Mouse (Mus musculus) heart, adult 2 months (tissue): ENCODE data around the gene Gm20388.

Experiments used
- CTCF ChIP-seq: fragments of 200-600 bp; IDR thresholded peaks from 2 replicates; pipeline ENCODE4 v1.8.1; 2022; ENCODE audit warnings: antibody characterized with exemption, mild to moderate bottlenecking, moderate library complexity
- EP300 ChIP-seq: fragments of 200-500 bp; IDR thresholded peaks from 2 replicates; pipeline ENCODE4 v1.6.1; 2011; ENCODE audit warnings: low read depth, low read length, control low read depth; ENCODE audit not compliant: insufficient read depth
- POLR2A ChIP-seq: fragments of 200-500 bp; IDR thresholded peaks from 2 replicates; pipeline ENCODE4 v1.6.1; 2011; ENCODE audit warnings: mild to moderate bottlenecking, low read depth, low read length, control low read depth; ENCODE audit not compliant: insufficient read depth

DNA sequence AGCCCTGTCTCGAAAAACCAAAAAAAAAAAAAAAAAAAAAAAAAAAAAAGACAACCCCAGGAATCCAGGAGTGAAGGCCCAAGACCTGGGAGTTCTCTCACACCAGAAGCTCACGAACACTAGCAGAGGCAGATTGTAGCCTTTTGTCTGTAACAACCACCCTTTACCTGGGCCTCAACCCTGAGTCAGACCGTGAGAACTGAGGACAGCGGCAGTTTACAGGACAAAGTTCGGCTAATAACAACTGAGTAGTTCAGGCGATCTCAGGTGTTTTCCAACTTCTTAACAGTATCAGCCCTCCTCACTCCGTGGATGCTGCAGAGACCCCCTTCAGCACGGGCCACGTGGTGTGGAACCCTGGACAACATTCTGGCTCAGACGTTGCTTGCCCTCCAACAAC, 2676.1 kb downstream of the Gm20388 start:
- TF ChIP-seq POLR2A (no peak), EP300 (no peak), CTCF (no peak)
